ENCODE assay signal across 8 mouse cellular contexts in the genomic region with DNA sequence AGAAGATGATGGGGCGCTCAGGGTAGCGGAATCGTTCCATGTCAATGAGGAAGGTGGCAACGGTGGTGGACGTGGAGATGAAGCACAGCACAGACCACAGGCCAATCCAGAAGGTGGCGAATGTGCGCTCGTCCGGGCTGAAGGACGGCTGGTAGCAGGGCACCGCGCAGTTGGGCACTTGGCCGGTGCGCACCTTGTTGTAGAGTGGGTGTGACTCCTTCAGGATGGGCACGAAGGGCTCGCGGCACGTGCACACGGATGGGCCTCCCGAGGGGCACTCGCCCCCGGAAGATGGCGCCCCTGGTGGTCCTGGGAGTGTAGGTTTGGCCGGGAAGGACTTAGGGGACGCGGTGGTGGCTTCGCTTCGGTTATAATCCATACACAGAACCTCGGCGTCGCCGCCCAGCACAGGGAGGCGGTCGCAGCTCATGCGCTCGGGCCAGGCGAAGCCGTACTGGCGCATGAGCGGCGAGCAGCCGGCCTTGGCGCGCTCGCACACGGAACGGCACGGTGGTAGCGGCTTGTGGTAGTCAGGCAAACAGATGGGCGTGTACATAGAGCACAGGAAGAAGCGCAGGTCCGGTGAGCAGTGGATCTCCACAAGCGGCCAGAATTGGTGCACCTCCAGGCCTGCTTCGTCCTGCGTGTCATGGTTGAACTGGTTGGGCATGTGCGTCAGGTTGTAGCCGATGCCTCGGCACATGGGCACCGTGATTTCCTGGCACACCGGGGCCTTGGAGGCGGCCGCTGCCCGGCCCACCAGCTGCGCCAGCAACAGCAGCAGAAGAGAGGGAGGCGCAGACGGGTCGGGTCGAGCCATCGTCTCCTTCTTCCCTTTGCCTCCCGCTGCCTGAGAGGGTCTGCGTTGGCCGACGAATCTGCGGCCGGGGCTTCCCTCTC. TPM values are rescaled to one million over a fixed set of nuclear protein-coding genes. Genes with fewer than 3 reads are reported as not detected.
DNase-seq lines count a peak whose midpoint lies in the region; ATAC-seq and TF ChIP-seq lines count a peak whose summit lies in the region.

No protein-coding gene starts in this region.

- TF ChIP-seq CTCF in left cerebral cortex, adult 2 months (IDR thresholded peaks at IDR 0.05) = peak; percentile 24

- DNase-seq in left cerebral cortex, adult 2 months (ENCODE audit: extremely low spot score in 1 of 2, low spot score in 2 of 2) = peak; percentile 21 to 26
- no peak for DNase-seq in left cerebral cortex, postnatal 25 days (ENCODE audit: low spot score in 2 of 2)
- peak; percentile 18 for DNase-seq in cerebellum, adult 8-10 months
- peak; percentile 35 for DNase-seq in forelimb bud, embryonic 11.5 days (ENCODE audit: low read depth, low spot score)
- DNase-seq in hindbrain, embryonic 14.5 days (ENCODE audit: low spot score) = peak; percentile 39

- H3K4me1 ChIP-seq in hindbrain, embryonic 14.5 days (replicated peaks; ENCODE audit: control insufficient read depth, insufficient read depth, low read length) = peaks cover 27% of the 10 kb centered on the region
- peaks cover 33% of the 10 kb centered on the region for H3K4me1 ChIP-seq in limb, embryonic 15.5 days
- peaks cover 35% of the 10 kb centered on the region for H3K4me1 ChIP-seq in midbrain, embryonic 16.5 days (ENCODE audit: control insufficient read depth, insufficient read depth, low read length)
- H3K4me1 ChIP-seq in stomach, embryonic 15.5 days = peaks cover 35% of the 10 kb centered on the region

- H3K4me2 ChIP-seq in hindbrain, embryonic 14.5 days (replicated peaks) = peak overlapping the region; percentile 98
- H3K4me2 ChIP-seq in limb, embryonic 15.5 days = peak overlapping the region; percentile 79
- peak overlapping the region; percentile 94 for H3K4me2 ChIP-seq in midbrain, embryonic 16.5 days (ENCODE audit: low read length)
- H3K4me2 ChIP-seq in stomach, embryonic 15.5 days = peak overlapping the region; percentile 95

- peak overlapping the region; percentile 57 for H3K4me3 ChIP-seq in left cerebral cortex, adult 2 months
- peak overlapping the region; percentile 60 for H3K4me3 ChIP-seq in hindbrain, embryonic 14.5 days (replicated peaks; ENCODE audit: low read length)
- H3K4me3 ChIP-seq in limb, embryonic 15.5 days = peak overlapping the region; percentile 72
- peak overlapping the region; percentile 67 for H3K4me3 ChIP-seq in midbrain, embryonic 16.5 days (ENCODE audit: low read depth, low read length)
- H3K4me3 ChIP-seq in stomach, embryonic 15.5 days (replicated peaks) = peak overlapping the region; percentile 77

- WGBS in hindbrain, embryonic 14.5 days = 11% methylated on average over 75 of the region's 75 CpGs
- 9% methylated on average over 75 of the region's 75 CpGs for WGBS in limb, embryonic 15.5 days
- 8% methylated on average over 75 of the region's 75 CpGs for WGBS in midbrain, embryonic 16.5 days
- 7% methylated on average over 75 of the region's 75 CpGs for WGBS in stomach, embryonic 15.5 days

- peaks cover 72% of the 10 kb centered on the region for H3K27me3 ChIP-seq in hindbrain, embryonic 14.5 days (ENCODE audit: control insufficient read depth, insufficient read depth, low read length)
- H3K27me3 ChIP-seq in limb, embryonic 15.5 days = peaks cover 38% of the 10 kb centered on the region
- H3K27me3 ChIP-seq in midbrain, embryonic 16.5 days (ENCODE audit: control insufficient read depth, insufficient read depth, low read depth, low read length) = peaks cover 28% of the 10 kb centered on the region
- H3K27me3 ChIP-seq in stomach, embryonic 15.5 days (replicated peaks) = no peaks in the 10 kb centered on the region

- no peaks in the 10 kb centered on the region for H3K9me3 ChIP-seq in hindbrain, embryonic 14.5 days (ENCODE audit: control insufficient read depth, low read length)
- H3K9me3 ChIP-seq in limb, embryonic 15.5 days = no peaks in the 10 kb centered on the region
- no peaks in the 10 kb centered on the region for H3K9me3 ChIP-seq in midbrain, embryonic 16.5 days (replicated peaks; ENCODE audit: control insufficient read depth, low read length, poor library complexity, severe bottlenecking)
- no peaks in the 10 kb centered on the region for H3K9me3 ChIP-seq in stomach, embryonic 15.5 days

- intact Hi-C loops in left cerebral cortex, adult 2 months (cut with DNase I) = loop anchor here (5.0 kb wide), 1 partner anchor 181 kb away; no protein-coding TSS in a partner anchor
- intact Hi-C loops in left cerebral cortex, postnatal 25 days (cut with DNase I) = loop anchor here (2.0 to 5.0 kb wide), 3 partner anchors 56 to 261 kb away; no protein-coding TSS in a partner anchor

- peak; percentile 24 for ATAC-seq in hindbrain, embryonic 14.5 days (ENCODE audit: low FRiP score)
- ATAC-seq in limb, embryonic 15.5 days (ENCODE audit: insufficient number of reproducible peaks, low FRiP score, low TSS enrichment, low read depth) = no peak
- ATAC-seq in midbrain, embryonic 16.5 days = peak; percentile 3
- no peak for ATAC-seq in stomach, embryonic 15.5 days (ENCODE audit: insufficient read depth, low FRiP score, low read depth)

- H3K9ac ChIP-seq in hindbrain, embryonic 14.5 days = peak overlapping the region; percentile 40
- H3K9ac ChIP-seq in limb, embryonic 15.5 days = peak overlapping the region; percentile 56
- H3K9ac ChIP-seq in midbrain, embryonic 16.5 days (ENCODE audit: low read depth, low read length) = peak overlapping the region; percentile 56
- H3K9ac ChIP-seq in stomach, embryonic 15.5 days = peak overlapping the region; percentile 83; the same call in 1 of the 2 replicates

- no peaks in the 10 kb centered on the region for H3K36me3 ChIP-seq in hindbrain, embryonic 14.5 days (replicated peaks; ENCODE audit: control insufficient read depth, insufficient read depth)
- no peaks in the 10 kb centered on the region for H3K36me3 ChIP-seq in limb, embryonic 15.5 days
- H3K36me3 ChIP-seq in midbrain, embryonic 16.5 days (ENCODE audit: control insufficient read depth, insufficient read depth, low read length) = no peaks in the 10 kb centered on the region
- no peaks in the 10 kb centered on the region for H3K36me3 ChIP-seq in stomach, embryonic 15.5 days

- no peak overlapping the region for H3K27ac ChIP-seq in left cerebral cortex, adult 2 months
- no peak overlapping the region for H3K27ac ChIP-seq in hindbrain, embryonic 14.5 days
- peak overlapping the region; percentile 76; the same call in 1 of the 2 replicates for H3K27ac ChIP-seq in limb, embryonic 15.5 days
- H3K27ac ChIP-seq in midbrain, embryonic 16.5 days (ENCODE audit: low read length) = no peak overlapping the region
- peak overlapping the region; percentile 91 for H3K27ac ChIP-seq in stomach, embryonic 15.5 days

RNA-seq across cellular contexts. Expression of a gene that starts 1.5 kb away (rescaled TPM):
- total RNA-seq in left cerebral cortex, adult 2 months (2021) = 1 to 10 TPM in 1 of 2 experiments, under 1 TPM in 1; 0.93 to 1.4 TPM
- 1 to 10 TPM; 1.0 to 1.2 TPM for total RNA-seq in left cerebral cortex, postnatal 25 days (2021)
- 0.23 and 0.29 TPM in 2 replicates for polyA plus RNA-seq in hindbrain, embryonic 14.5 days (2014; fragmentation: Nextera tagmentation; extraction: Ambion mirVana)
- polyA plus RNA-seq in limb, embryonic 15.5 days (2015; fragmentation: Nextera tagmentation; extraction: Ambion mirVana) = 1.8 and 1.9 TPM in 2 replicates
- polyA plus RNA-seq in midbrain, embryonic 16.5 days (2015; fragmentation: Nextera tagmentation; extraction: Ambion mirVana) = 0.58 and 0.62 TPM in 2 replicates
- 7.3 and 9.2 TPM in 2 replicates for polyA plus RNA-seq in stomach, embryonic 15.5 days (2015; fragmentation: Nextera tagmentation; extraction: Ambion mirVana)

RNA-seq across cellular contexts. Expression of a gene that starts 45.8 kb away (rescaled TPM):
- total RNA-seq in left cerebral cortex, adult 2 months (2021) = 10 to 100 TPM; 19.7 to 20.2 TPM
- 10 to 100 TPM; 17.4 to 25.1 TPM for total RNA-seq in left cerebral cortex, postnatal 25 days (2021)
- 7.0 and 7.6 TPM in 2 replicates for polyA plus RNA-seq in hindbrain, embryonic 14.5 days (2014; fragmentation: Nextera tagmentation; extraction: Ambion mirVana)
- polyA plus RNA-seq in limb, embryonic 15.5 days (2015; fragmentation: Nextera tagmentation; extraction: Ambion mirVana) = 4.1 and 4.5 TPM in 2 replicates
- polyA plus RNA-seq in midbrain, embryonic 16.5 days (2015; fragmentation: Nextera tagmentation; extraction: Ambion mirVana) = 3.6 and 4.9 TPM in 2 replicates
- polyA plus RNA-seq in stomach, embryonic 15.5 days (2015; fragmentation: Nextera tagmentation; extraction: Ambion mirVana) = 4.5 and 5.2 TPM in 2 replicates

Comparison
In these comparisons a context has a peak if more than half of its experiments do, and no peak if none do; other contexts are left out.
1. DNase-seq: peak in left cerebral cortex, adult 2 months (2 of 2), cerebellum, adult 8-10 months (single experiment), forelimb bud, embryonic 11.5 days (single experiment) and hindbrain, embryonic 14.5 days (single experiment); none in left cerebral cortex, postnatal 25 days (0 of 2).
2. H3K27ac ChIP-seq: peak in limb, embryonic 15.5 days (single experiment) and stomach, embryonic 15.5 days (single experiment); none in left cerebral cortex, adult 2 months (single experiment), hindbrain, embryonic 14.5 days (single experiment) and midbrain, embryonic 16.5 days (single experiment).
3. ATAC-seq: peak in hindbrain, embryonic 14.5 days (single experiment) and midbrain, embryonic 16.5 days (single experiment); none in limb, embryonic 15.5 days (single experiment) and stomach, embryonic 15.5 days (single experiment).
4. Peak in every context shown above with its lines, with median percentiles within 50 percentile points of each other: H3K4me3 ChIP-seq, H3K4me2 ChIP-seq and H3K9ac ChIP-seq.